Mouse (Mus musculus) testis, adult 2 months (tissue): ENCODE data around the gene Kel.

Source experiments
- CTCF ChIP-seq: fragments of 200-500 bp; IDR thresholded peaks from 2 replicates; pipeline ENCODE4 v1.5.1; 2012; ENCODE audit warnings: low read depth, mild to moderate bottlenecking, inconsistent platforms, low read length, moderate library complexity; ENCODE audit not compliant: control insufficient read depth, insufficient read depth, insufficient replicate concordance
- POLR2A ChIP-seq: fragments of 200-500 bp; IDR thresholded peaks from 2 replicates; pipeline ENCODE4 v1.6.1; 2012; ENCODE audit warnings: low read depth, mild to moderate bottlenecking, inconsistent platforms, low read length, moderate library complexity; ENCODE audit not compliant: control insufficient read depth

GRCm38 (mm10) chr6:41704123-41704522 is at the start of gene Kel:
- TF ChIP-seq CTCF (no peak), POLR2A (no peak)
